In genomic region chr8:49465911-49466518, GRCm38 (mm10) we compare ENCODE assay signal across 10 mouse cellular contexts.
DNase-seq lines count a peak whose midpoint lies in the region; ATAC-seq and TF ChIP-seq lines count a peak whose summit lies in the region.
"Had no signal": no experiment of that assay in that cellular context is flagged by ENCODE, and none has a peak within 500 bp of the region (broad histone marks: within the 10 kb centered on the region; RNA-seq: fewer than 3 reads in every experiment).

No protein-coding gene starts in this region.

- TF ChIP-seq CTCF in heart, adult 2 months (IDR thresholded peaks at IDR 0.05): no peak
- no peak for TF ChIP-seq CTCF in lung, adult 2 months (IDR thresholded peaks at IDR 0.05; ENCODE audit: insufficient read depth, low read length)

- H3K79me2 ChIP-seq in heart, adult 2 months (replicated peaks; ENCODE audit: control insufficient read depth, insufficient read depth, low read length): no peaks in the 10 kb centered on the region

- WGBS in heart, embryonic 11.5 days (ENCODE audit: insufficient replicate concordance): 21% methylated on average over 14 of the region's 14 CpGs
- 19% methylated on average over 14 of the region's 14 CpGs for WGBS in heart, adult 2 months
- 17% methylated on average over 14 of the region's 14 CpGs for WGBS in lung, embryonic 15.5 days
- WGBS in lung, adult 2 months: 17% methylated on average over 14 of the region's 14 CpGs

- no peak for TF ChIP-seq EP300 in heart, adult 2 months (IDR thresholded peaks at IDR 0.05; ENCODE audit: insufficient read depth, low read depth, low read length)

- no peaks in the 10 kb centered on the region for H3K36me3 ChIP-seq in heart, embryonic 11.5 days (ENCODE audit: control insufficient read depth, insufficient read depth, low read length)
- H3K36me3 ChIP-seq in heart, adult 2 months (ENCODE audit: control insufficient read depth, insufficient read depth, low read length): no peaks in the 10 kb centered on the region
- H3K36me3 ChIP-seq in lung, embryonic 15.5 days: no peaks in the 10 kb centered on the region

- DNase-seq in heart, adult 2 months: no peak
- no peak for DNase-seq in lung, adult 2 months
- DNase-seq in gastrocnemius, postnatal 25 days: peak; percentile 11
- DNase-seq in retina, postnatal 7 days (ENCODE audit: low read depth, low spot score): peak; percentile 44
- DNase-seq in layer of hippocampus, adult 9-10 months (ENCODE audit: low spot score): no peak
- DNase-seq in ovary, adult 18-20 months (ENCODE audit: low spot score): no peak
- DNase-seq: layer of hippocampus, adult 9-11 months; lung, adult 18-20 months had no signal

- no peak for TF ChIP-seq POLR2A in heart, adult 2 months (IDR thresholded peaks at IDR 0.05; ENCODE audit: insufficient read depth, low read depth, low read length)
- no peak for TF ChIP-seq POLR2A in lung, adult 2 months (IDR thresholded peaks at IDR 0.05; ENCODE audit: borderline replicate concordance, extremely low read depth, low read depth, low read length)

- no peaks in the 10 kb centered on the region for H3K9me3 ChIP-seq in heart, embryonic 11.5 days (replicated peaks; ENCODE audit: control insufficient read depth, low read length)
- H3K9me3 ChIP-seq in lung, embryonic 15.5 days: no peaks in the 10 kb centered on the region

- H3K27me3 ChIP-seq in heart, embryonic 11.5 days (ENCODE audit: control insufficient read depth, insufficient read depth, low read length): no peaks in the 10 kb centered on the region
- H3K27me3 ChIP-seq in heart, adult 2 months (ENCODE audit: control insufficient read depth, insufficient read depth, low read length): no peaks in the 10 kb centered on the region
- H3K27me3 ChIP-seq in lung, embryonic 15.5 days: no peaks in the 10 kb centered on the region

- no peak overlapping the region for H3K27ac ChIP-seq in heart, embryonic 11.5 days (ENCODE audit: low read depth, low read length)
- no peak overlapping the region for H3K27ac ChIP-seq in heart, adult 2 months
- no peak overlapping the region for H3K27ac ChIP-seq in lung, embryonic 15.5 days

- no peak overlapping the region for H3K9ac ChIP-seq in heart, embryonic 11.5 days (ENCODE audit: low read depth, low read length)
- no peak overlapping the region for H3K9ac ChIP-seq in heart, adult 2 months (ENCODE audit: low read depth, low read length)
- H3K9ac ChIP-seq in lung, embryonic 15.5 days: no peak overlapping the region

- 0 out of 2 replicates have a peak overlapping the region, but pooled peaks have one; percentile 15 for H3K4me3 ChIP-seq in heart, embryonic 11.5 days (ENCODE audit: low read depth, low read length)
- no peak overlapping the region for H3K4me3 ChIP-seq in heart, adult 2 months
- peak overlapping the region; percentile 5 for H3K4me3 ChIP-seq in lung, embryonic 15.5 days
- H3K4me3 ChIP-seq in lung, adult 2 months (replicated peaks; ENCODE audit: extremely low read depth, low read depth, low read length): no peak overlapping the region

- 0 out of 2 replicates have a peak, but pooled peaks cover 3% of the 10 kb centered on the region for H3K4me1 ChIP-seq in heart, embryonic 11.5 days (ENCODE audit: control insufficient read depth, insufficient read depth, low read length)
- no peaks in the 10 kb centered on the region for H3K4me1 ChIP-seq in heart, adult 2 months (ENCODE audit: control insufficient read depth, insufficient read depth, low read length)
- H3K4me1 ChIP-seq in lung, embryonic 15.5 days: peaks cover 4% of the 10 kb centered on the region; the same call in 1 of the 2 replicates
- H3K4me1 ChIP-seq in lung, adult 2 months (ENCODE audit: control insufficient read depth, insufficient read depth, low read length): no peaks in the 10 kb centered on the region

- no peak for ATAC-seq in heart, embryonic 11.5 days (replicated peaks; ENCODE audit: insufficient number of reproducible peaks, low FRiP score, low TSS enrichment)
- ATAC-seq in lung, embryonic 15.5 days (ENCODE audit: borderline replicate concordance, extremely low read depth, low FRiP score, low TSS enrichment): peak; percentile 31

- peak overlapping the region; percentile 48 for H3K4me2 ChIP-seq in heart, embryonic 11.5 days
- peak overlapping the region; percentile 47 for H3K4me2 ChIP-seq in lung, embryonic 15.5 days

- intact Hi-C loops in heart, adult 2 months (cut with DNase I): no loop called here

Comparison
In these comparisons a context has a peak if more than half of its experiments do, and no peak if none do; other contexts are left out.
1. H3K4me3 ChIP-seq: peak in heart, embryonic 11.5 days (single experiment) and lung, embryonic 15.5 days (single experiment); none in heart, adult 2 months (single experiment) and lung, adult 2 months (single experiment).
2. DNase-seq: peak in gastrocnemius, postnatal 25 days (single experiment) and retina, postnatal 7 days (single experiment); none in heart, adult 2 months (0 of 2), lung, adult 2 months (single experiment), layer of hippocampus, adult 9-10 months (single experiment) and ovary, adult 18-20 months (single experiment).